8 mouse cellular contexts compared by ENCODE assay signal in genomic region chr13:52236105-52236504, GRCm38 (mm10).
DNase-seq lines count a peak whose midpoint lies in the region; ATAC-seq lines count a peak whose summit lies in the region.

No protein-coding gene starts in this region.

- 0 out of 2 replicates have a peak overlapping the region, but pooled peaks have one; percentile 2 for H3K4me2 ChIP-seq in limb, embryonic 13.5 days (replicated peaks)
- peak overlapping the region; percentile 44 for H3K4me2 ChIP-seq in heart, embryonic 13.5 days
- peak overlapping the region; percentile 31 for H3K4me2 ChIP-seq in liver, embryonic 12.5 days

- 0 out of 2 replicates have a peak, but pooled peaks cover 5% of the 10 kb centered on the region for H3K4me1 ChIP-seq in limb, embryonic 13.5 days
- peaks cover 10% of the 10 kb centered on the region; the same call in 1 of the 2 replicates for H3K4me1 ChIP-seq in limb, embryonic 10.5 days
- peaks cover 15% of the 10 kb centered on the region for H3K4me1 ChIP-seq in heart, embryonic 13.5 days
- 0 out of 2 replicates have a peak, but pooled peaks cover 15% of the 10 kb centered on the region for H3K4me1 ChIP-seq in liver, embryonic 12.5 days

- H3K9me3 ChIP-seq in limb, embryonic 13.5 days, result no peaks in the 10 kb centered on the region
- H3K9me3 ChIP-seq in limb, embryonic 10.5 days (replicated peaks), result no peaks in the 10 kb centered on the region
- H3K9me3 ChIP-seq in heart, embryonic 13.5 days, result no peaks in the 10 kb centered on the region
- H3K9me3 ChIP-seq in liver, embryonic 12.5 days (replicated peaks), result no peaks in the 10 kb centered on the region

- H3K36me3 ChIP-seq in limb, embryonic 13.5 days, result no peaks in the 10 kb centered on the region
- H3K36me3 ChIP-seq in limb, embryonic 10.5 days, result no peaks in the 10 kb centered on the region
- no peaks in the 10 kb centered on the region for H3K36me3 ChIP-seq in heart, embryonic 13.5 days
- no peaks in the 10 kb centered on the region for H3K36me3 ChIP-seq in liver, embryonic 12.5 days

- H3K27me3 ChIP-seq in limb, embryonic 13.5 days, result no peaks in the 10 kb centered on the region
- H3K27me3 ChIP-seq in limb, embryonic 10.5 days (ENCODE audit: low read depth, poor library complexity, severe bottlenecking), result no peaks in the 10 kb centered on the region
- no peaks in the 10 kb centered on the region for H3K27me3 ChIP-seq in heart, embryonic 13.5 days (replicated peaks)
- no peaks in the 10 kb centered on the region for H3K27me3 ChIP-seq in liver, embryonic 12.5 days (replicated peaks)

- no peak overlapping the region for H3K27ac ChIP-seq in limb, embryonic 13.5 days
- H3K27ac ChIP-seq in limb, embryonic 10.5 days, result no peak overlapping the region
- no peak overlapping the region; the same call in 1 of the 2 replicates for H3K27ac ChIP-seq in heart, embryonic 13.5 days (replicated peaks)
- H3K27ac ChIP-seq in liver, embryonic 12.5 days, result no peak overlapping the region

- no peak for DNase-seq in limb, embryonic 10.5 days (ENCODE audit: low spot score)
- peak; percentile 37 for DNase-seq in adrenal gland, postnatal 25 days
- no peak for DNase-seq in cerebellum, adult 8-10 months
- no peak for DNase-seq in layer of hippocampus, adult 9-10 months (ENCODE audit: low spot score)
- no peak for DNase-seq in layer of hippocampus, postnatal 36 days

- no peak for ATAC-seq in limb, embryonic 13.5 days (ENCODE audit: low FRiP score, low read depth)
- ATAC-seq in heart, embryonic 13.5 days (ENCODE audit: extremely low read depth, insufficient number of reproducible peaks, low FRiP score, low TSS enrichment), result no peak
- no peak; the same call in 1 of the 2 replicates for ATAC-seq in liver, embryonic 12.5 days

- no peak overlapping the region for H3K9ac ChIP-seq in limb, embryonic 13.5 days
- no peak overlapping the region for H3K9ac ChIP-seq in heart, embryonic 13.5 days
- no peak overlapping the region for H3K9ac ChIP-seq in liver, embryonic 12.5 days

- H3K4me3 ChIP-seq in limb, embryonic 13.5 days, result no peak overlapping the region
- H3K4me3 ChIP-seq in limb, embryonic 10.5 days, result no peak overlapping the region
- H3K4me3 ChIP-seq in heart, embryonic 13.5 days, result no peak overlapping the region
- H3K4me3 ChIP-seq in liver, embryonic 12.5 days, result no peak overlapping the region

- 34% methylated on average over 10 of the region's 10 CpGs for WGBS in limb, embryonic 13.5 days
- WGBS in limb, embryonic 10.5 days, result 65% methylated on average over 10 of the region's 10 CpGs
- WGBS in heart, embryonic 13.5 days, result 21% methylated on average over 10 of the region's 10 CpGs
- WGBS in liver, embryonic 12.5 days (ENCODE audit: insufficient replicate concordance), result 10% methylated on average over 10 of the region's 10 CpGs
